Mouse (Mus musculus) urinary bladder, postnatal 4 days (tissue): ENCODE measurements around the gene Zfp579.

Source experiments
- DNase-seq, 2 experiments: peaks; one replicate each; pipeline ENCODE4 v3.0.0; 2021 to 2022; ENCODE audit warnings: low spot score in 2 of 2

The Zfp579 gene

GRCm38 (mm10) chr7:4957361-4957760 lies 38.6 kb downstream of the Zfp579 start:
- DNase-seq = no peak

- DNase-seq = no peak
Observed at GRCm38 (mm10) chr7:4953815-4954445, 42.0 kb downstream of the Zfp579 start.

DNA sequence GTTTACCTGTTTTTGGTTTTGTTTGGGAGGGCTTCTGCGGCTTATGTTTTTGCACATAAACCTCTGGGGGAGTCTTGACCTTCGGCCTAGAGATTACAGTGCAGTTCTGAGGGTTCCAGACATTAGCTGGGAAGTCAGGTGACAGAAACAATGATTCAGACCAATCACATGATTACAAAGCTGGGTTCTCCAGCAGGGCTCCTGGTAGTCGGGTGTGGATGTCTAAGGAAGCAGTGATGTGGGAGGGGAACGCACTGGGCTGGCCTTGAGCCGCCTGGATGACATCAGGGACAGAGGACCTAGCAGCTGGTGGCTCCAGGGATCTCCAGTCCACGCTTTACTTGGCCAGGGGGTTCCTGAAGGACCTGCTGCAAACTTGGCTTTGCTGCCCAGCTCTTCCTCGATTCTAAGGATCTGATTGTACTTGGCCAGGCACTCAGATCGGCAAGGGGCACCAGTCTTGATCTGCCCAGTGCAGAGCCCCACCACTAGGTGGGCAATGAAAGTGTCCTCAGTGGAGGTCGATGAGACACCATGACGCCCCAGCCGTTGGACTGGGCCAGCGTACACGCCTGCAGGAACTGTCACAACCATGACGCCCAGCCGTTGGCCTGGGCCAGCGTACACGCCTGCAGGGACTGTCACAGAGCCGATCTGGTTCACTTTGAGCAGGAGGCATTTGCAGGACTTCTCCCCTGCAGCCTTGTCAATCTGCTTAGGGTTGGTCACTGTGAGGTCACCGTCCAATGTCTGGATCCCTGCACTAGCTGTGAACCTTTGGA lies 45.2 kb downstream of the Zfp579 start:
- DNase-seq = no peak

GRCm38 (mm10) chr7:4948386-4948785 lies 47.6 kb downstream of the Zfp579 start:
- no peak for DNase-seq

GRCm38 (mm10) chr7:4947855-4948254 lies 48.1 kb downstream of the Zfp579 start:
- DNase-seq = peak in 1 of 2 experiments; percentile 69

DNA sequence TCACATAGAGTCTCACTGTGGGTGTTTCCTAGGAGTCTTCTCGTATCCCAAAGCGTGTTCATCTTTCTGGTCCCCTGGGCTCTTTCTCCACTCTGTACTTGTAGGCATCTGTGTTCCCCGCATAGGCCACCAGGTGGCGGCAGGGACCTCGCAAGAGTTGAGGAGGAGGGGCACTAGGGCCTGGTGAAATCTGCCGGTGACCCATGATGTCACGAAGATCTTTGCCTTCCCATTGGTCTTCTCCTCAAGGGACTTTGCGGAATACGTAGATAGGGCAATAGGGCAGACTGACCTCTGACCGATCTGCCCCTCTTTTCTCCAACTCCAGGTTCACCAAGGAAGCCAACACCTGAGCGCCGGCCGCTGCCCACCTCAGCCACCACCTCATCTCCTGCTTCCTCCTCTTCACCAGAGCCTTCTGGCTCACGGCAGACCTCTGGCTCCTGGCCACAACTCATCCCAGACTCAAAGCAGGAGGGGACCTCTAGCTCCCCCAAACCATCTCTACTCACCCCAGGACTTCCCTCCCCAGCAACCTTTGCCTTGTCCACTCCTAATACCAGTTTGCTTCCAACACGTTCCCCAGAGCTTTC lies 52.6 kb downstream of the Zfp579 start:
- DNase-seq = peak; percentile 83 to 94

- no peak for DNase-seq
Observed at GRCm38 (mm10) chr7:4942673-4943072, 53.3 kb downstream of the Zfp579 start.

DNA sequence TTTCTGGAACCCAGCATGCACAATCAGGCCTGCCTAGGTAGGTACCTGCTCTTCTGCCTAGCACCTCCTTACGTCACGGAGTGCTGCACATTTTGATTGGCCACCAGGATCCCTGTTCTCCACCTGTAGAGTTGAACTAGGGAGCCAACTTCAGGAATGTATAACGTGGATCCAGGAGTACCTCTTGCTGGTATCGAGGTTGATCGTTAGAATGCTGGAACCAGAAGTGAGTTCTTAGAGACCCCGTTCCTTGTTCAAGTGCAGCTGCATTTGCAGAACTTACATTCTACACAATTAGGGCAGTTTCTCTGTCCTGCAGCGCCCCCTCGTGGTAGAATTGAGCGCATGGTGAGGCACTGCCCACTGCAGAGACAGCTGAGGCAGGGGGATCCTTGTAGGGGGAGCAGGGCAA lies 55.9 kb downstream of the Zfp579 start:
- peak in 1 of 2 experiments; percentile 83 for DNase-seq

DNA sequence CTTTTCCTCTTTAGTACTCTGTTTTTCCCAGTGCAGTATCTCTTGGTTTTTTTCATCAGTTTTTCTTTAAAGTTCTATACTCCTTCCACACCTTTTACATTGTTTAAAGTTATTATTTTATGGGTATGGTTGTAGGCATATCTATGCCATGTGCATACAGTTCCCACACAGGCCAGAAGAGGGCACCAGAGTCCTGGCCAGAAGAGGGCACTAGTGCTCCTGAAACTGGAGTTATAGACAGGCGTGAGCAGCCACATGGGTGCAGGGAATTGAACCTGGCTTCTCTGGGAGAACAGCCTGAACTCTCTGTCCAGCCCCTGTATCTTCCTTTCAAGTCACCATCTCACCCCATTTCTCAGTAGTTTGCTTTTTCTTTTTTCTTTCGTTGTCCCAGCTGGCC lies 57.5 kb downstream of the Zfp579 start:
- no peak for DNase-seq

DNA sequence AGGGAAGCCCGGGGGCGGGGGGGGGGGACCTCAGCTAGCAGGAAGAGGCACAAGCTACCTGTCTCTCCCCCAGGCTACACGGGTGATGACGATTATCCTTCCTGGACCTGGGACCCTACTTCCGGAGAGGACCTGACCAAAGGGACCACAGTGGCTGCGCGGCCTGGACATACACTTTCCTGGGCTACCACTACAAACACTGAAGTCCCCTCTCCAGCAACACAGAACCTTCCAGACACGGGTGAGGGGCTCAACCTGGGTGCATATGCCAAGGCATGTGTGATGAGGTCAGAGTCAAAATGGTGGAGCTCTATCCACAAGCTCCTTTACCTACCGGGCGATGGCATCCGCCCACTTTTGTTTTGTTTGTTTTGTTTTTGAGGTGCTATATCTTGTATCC lies 58.6 kb downstream of the Zfp579 start:
- DNase-seq = no peak

DNA sequence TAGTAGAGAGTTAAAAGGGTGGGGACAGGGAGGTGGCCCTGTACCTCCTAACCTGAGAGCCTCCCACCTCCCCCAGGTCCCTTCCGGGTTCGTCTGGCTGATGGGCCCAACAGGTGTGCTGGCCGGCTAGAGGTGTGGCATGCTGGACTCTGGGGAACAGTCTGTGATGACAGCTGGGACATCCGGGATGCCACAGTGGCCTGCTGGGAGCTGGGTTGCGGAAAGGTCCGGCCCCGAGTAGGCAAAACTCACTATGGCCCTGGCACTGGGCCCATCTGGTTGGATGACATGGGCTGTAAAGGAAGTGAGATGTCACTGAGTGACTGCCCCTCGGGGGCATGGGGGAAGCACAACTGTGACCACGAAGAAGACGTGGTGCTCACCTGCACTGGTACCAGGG lies 59.1 kb downstream of the Zfp579 start:
- no peak for DNase-seq

GRCm38 (mm10) chr7:4934160-4934914 lies 61.6 kb downstream of the Zfp579 start:
- DNase-seq = no peak
